31 mouse cellular contexts compared by ENCODE assay signal in genomic region chr15:101051869-101052268, GRCm38 (mm10). TPM values are rescaled to one million over a fixed set of nuclear protein-coding genes. Genes with fewer than 3 reads are reported as not detected.
"Had no signal": no experiment of that assay in that cellular context is flagged by ENCODE, and none has a peak within 500 bp of the region (broad histone marks: within the 10 kb centered on the region; RNA-seq: fewer than 3 reads in every experiment).

No protein-coding gene starts in this region.

- H3K27ac ChIP-seq: heart, adult 2 months; heart, embryonic 13.5 days; heart, embryonic 15.5 days; hindbrain, embryonic 15.5 days; hindbrain, postnatal 0 days; intestine, embryonic 15.5 days; kidney, embryonic 15.5 days; kidney, postnatal 0 days; limb, embryonic 13.5 days; limb, embryonic 15.5 days; liver, embryonic 12.5 days; liver, embryonic 14.5 days had no signal

- H3K9ac ChIP-seq: heart, embryonic 13.5 days; heart, embryonic 15.5 days; hindbrain, embryonic 15.5 days; intestine, embryonic 15.5 days; kidney, embryonic 15.5 days; limb, embryonic 13.5 days; limb, embryonic 15.5 days; liver, embryonic 12.5 days; liver, embryonic 14.5 days had no signal

- H3K4me2 ChIP-seq: heart, embryonic 15.5 days; liver, embryonic 12.5 days had no signal

- H3K4me3 ChIP-seq: heart, adult 2 months; kidney, embryonic 15.5 days; liver, embryonic 12.5 days had no signal

- H3K36me3 ChIP-seq: heart, embryonic 15.5 days; hindbrain, embryonic 15.5 days; intestine, embryonic 15.5 days; limb, embryonic 15.5 days had no signal

- ATAC-seq: hindbrain, postnatal 0 days; intestine, embryonic 15.5 days; liver, embryonic 12.5 days had no signal

- DNase-seq: gastrocnemius, postnatal 14 days; gastrocnemius, postnatal 36 days; heart, adult 11 months; heart, adult 2 months; heart, postnatal 14 days; heart, postnatal 36 days; kidney, adult 11 months; kidney, adult 2 months; kidney, adult 9 months; kidney, postnatal 14 days; kidney, postnatal 36 days; layer of hippocampus, adult 9-11 months; layer of hippocampus, postnatal 36 days; left cerebral cortex, postnatal 4 days had no signal

- H3K9me3 ChIP-seq: heart, embryonic 13.5 days; heart, embryonic 15.5 days; hindbrain, embryonic 15.5 days; intestine, embryonic 15.5 days; kidney, embryonic 15.5 days; limb, embryonic 15.5 days; liver, embryonic 12.5 days had no signal

RNA-seq across cellular contexts. Expression of gene Gm47841, which starts 4.7 kb away (rescaled TPM):
- polyA plus RNA-seq: gonadal fat pad, adult 2 months; heart, adult 2 months; heart, embryonic 11.5 days; heart, embryonic 13.5 days; heart, embryonic 15.5 days; heart, postnatal 0 days; hindbrain, embryonic 15.5 days; hindbrain, postnatal 0 days; intestine, embryonic 15.5 days; kidney, adult 2 months; kidney, embryonic 15.5 days; kidney, postnatal 0 days; large intestine, adult 2 months; limb, embryonic 11.5 days; limb, embryonic 13.5 days; limb, embryonic 15.5 days; liver, adult 2 months; liver, embryonic 12.5 days; liver, embryonic 14.5 days had no signal
